Mouse (Mus musculus): Measurements from ENCODE around the gene Fam8a1. TPM values are rescaled to one million over a fixed set of nuclear protein-coding genes. Genes with fewer than 3 reads are reported as not detected.

Gene Fam8a1
- polyA plus RNA-seq (2012; rRNA removed), result 26.9 and 57.0 TPM in 2 replicates

- H3K27ac ChIP-seq (ENCODE audit: insufficient read depth, low read depth, low read length), result peak within 1 kb of the TSS; percentile 70
- H3K4me1 ChIP-seq (ENCODE audit: control insufficient read depth, insufficient read depth, insufficient read length, low read length), result peaks cover 3% of the 10 kb centered on the region; the same call in 1 of the 2 replicates
- H3K27me3 ChIP-seq (ENCODE audit: control insufficient read depth, insufficient read depth, low read length), result no peaks in the 10 kb centered on the region; the same call in 1 of the 2 replicates
- under 1% methylated on average over 46 of the region's 46 CpGs for WGBS
- TF ChIP-seq POLR2A (IDR thresholded peaks at IDR 0.05; ENCODE audit: low read depth, low read length) (peak; percentile 88), CTCF (IDR thresholded peaks at IDR 0.05; ENCODE audit: extremely low read depth, insufficient read length, insufficient replicate concordance, low read depth, low read length) (no peak)
- H3K36me3 ChIP-seq (ENCODE audit: control insufficient read depth, insufficient read depth, low read length), result peaks cover 20% of the 10 kb centered on the region
- H3K4me3 ChIP-seq (ENCODE audit: low read depth, low read length), result peak within 1 kb of the TSS; percentile 99
Measured at GRCm38 (mm10) chr13:46669048-46669619, at the start of gene Fam8a1. Fam8a1 (plus strand) TSS chr13:46669522.

GRCm38 (mm10) chr13:46619633-46620032 lies 49.7 kb upstream of the Fam8a1 start:
- H3K4me3 ChIP-seq (ENCODE audit: low read depth, low read length), result peak overlapping the region; percentile 18

GRCm38 (mm10) chr13:46620964-46621757 lies 48.2 kb upstream of the Fam8a1 start:
- Histone ChIP-seq H3K36me3 (ENCODE audit: control insufficient read depth, insufficient read depth, low read length) (no peaks in the 10 kb centered on the region), H3K4me1 (ENCODE audit: control insufficient read depth, insufficient read depth, insufficient read length, low read length) (peaks cover 15% of the 10 kb centered on the region), H3K27ac (ENCODE audit: insufficient read depth, low read depth, low read length) (peak overlapping the region; percentile 59), H3K27me3 (ENCODE audit: control insufficient read depth, insufficient read depth, low read length) (no peaks in the 10 kb centered on the region), H3K4me3 (ENCODE audit: low read depth, low read length) (no peak overlapping the region)
- TF ChIP-seq CTCF (IDR thresholded peaks at IDR 0.05; ENCODE audit: extremely low read depth, insufficient read length, insufficient replicate concordance, low read depth, low read length), result no peak
- WGBS, result 31% methylated on average over 7 of the region's 7 CpGs

More at GRCm38 (mm10) chr13:46619633-46620032, 49.7 kb upstream of the Fam8a1 start:
- H3K27ac ChIP-seq (ENCODE audit: insufficient read depth, low read depth, low read length), result peak overlapping the region; percentile 5
- no peaks in the 10 kb centered on the region for H3K27me3 ChIP-seq (ENCODE audit: control insufficient read depth, insufficient read depth, low read length)
- whole genome bisulfite sequencing, result 4% methylated on average over 11 of the region's 11 CpGs
- H3K36me3 ChIP-seq (ENCODE audit: control insufficient read depth, insufficient read depth, low read length), result no peaks in the 10 kb centered on the region
- TF ChIP-seq POLR2A (IDR thresholded peaks at IDR 0.05; ENCODE audit: low read depth, low read length) (no peak), CTCF (IDR thresholded peaks at IDR 0.05; ENCODE audit: extremely low read depth, insufficient read length, insufficient replicate concordance, low read depth, low read length) (no peak)
- H3K4me1 ChIP-seq (ENCODE audit: control insufficient read depth, insufficient read depth, insufficient read length, low read length), result peaks cover 15% of the 10 kb centered on the region

GRCm38 (mm10) chr13:46626608-46627007 lies 42.7 kb upstream of the Fam8a1 start:
- Histone ChIP-seq H3K27me3 (ENCODE audit: control insufficient read depth, insufficient read depth, low read length) (no peaks in the 10 kb centered on the region), H3K27ac (ENCODE audit: insufficient read depth, low read depth, low read length) (no peak overlapping the region), H3K36me3 (ENCODE audit: control insufficient read depth, insufficient read depth, low read length) (no peaks in the 10 kb centered on the region), H3K4me1 (ENCODE audit: control insufficient read depth, insufficient read depth, insufficient read length, low read length) (no peaks in the 10 kb centered on the region; the same call in 1 of the 2 replicates), H3K4me3 (ENCODE audit: low read depth, low read length) (no peak overlapping the region)
- 87% methylated on average over 9 of the region's 9 CpGs for WGBS
- TF ChIP-seq CTCF (IDR thresholded peaks at IDR 0.05; ENCODE audit: extremely low read depth, insufficient read length, insufficient replicate concordance, low read depth, low read length) (no peak), POLR2A (IDR thresholded peaks at IDR 0.05; ENCODE audit: low read depth, low read length) (no peak)

- Histone ChIP-seq H3K27ac (ENCODE audit: insufficient read depth, low read depth, low read length) (no peak overlapping the region), H3K4me3 (ENCODE audit: low read depth, low read length) (no peak overlapping the region), H3K27me3 (ENCODE audit: control insufficient read depth, insufficient read depth, low read length) (no peaks in the 10 kb centered on the region), H3K4me1 (ENCODE audit: control insufficient read depth, insufficient read depth, insufficient read length, low read length) (no peaks in the 10 kb centered on the region), H3K36me3 (ENCODE audit: control insufficient read depth, insufficient read depth, low read length) (no peaks in the 10 kb centered on the region)
- TF ChIP-seq POLR2A (IDR thresholded peaks at IDR 0.05; ENCODE audit: low read depth, low read length) (no peak), CTCF (IDR thresholded peaks at IDR 0.05; ENCODE audit: extremely low read depth, insufficient read length, insufficient replicate concordance, low read depth, low read length) (no peak)
- 79% methylated on average over 10 of the region's 10 CpGs for WGBS
Measured at GRCm38 (mm10) chr13:46627841-46628240, 41.5 kb upstream of the Fam8a1 start.

DNA sequence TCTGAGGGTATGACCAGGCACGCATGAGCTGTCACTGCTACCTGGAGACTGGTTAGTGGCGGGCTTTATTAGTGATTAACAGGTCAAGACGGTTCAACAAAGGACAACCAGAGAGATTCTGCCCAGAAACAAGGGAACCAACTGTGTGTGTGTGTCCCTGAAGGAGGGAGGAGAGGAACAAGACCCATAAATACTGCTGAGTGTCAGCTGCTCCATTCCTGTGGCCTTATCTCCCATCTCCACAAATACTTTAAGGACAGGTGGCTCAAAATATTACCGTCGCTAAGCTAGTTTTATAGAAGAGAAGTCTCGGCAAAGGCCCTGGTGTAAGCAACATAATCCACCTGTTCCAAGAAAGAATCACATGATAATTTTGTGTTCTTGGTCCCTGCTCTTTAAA lies 39.9 kb upstream of the Fam8a1 start:
- no peaks in the 10 kb centered on the region for H3K4me1 ChIP-seq (ENCODE audit: control insufficient read depth, insufficient read depth, insufficient read length, low read length)
- H3K36me3 ChIP-seq (ENCODE audit: control insufficient read depth, insufficient read depth, low read length), result no peaks in the 10 kb centered on the region
- TF ChIP-seq POLR2A (IDR thresholded peaks at IDR 0.05; ENCODE audit: low read depth, low read length) (no peak), CTCF (IDR thresholded peaks at IDR 0.05; ENCODE audit: extremely low read depth, insufficient read length, insufficient replicate concordance, low read depth, low read length) (no peak)
- H3K27me3 ChIP-seq (ENCODE audit: control insufficient read depth, insufficient read depth, low read length), result no peaks in the 10 kb centered on the region
- H3K4me3 ChIP-seq (ENCODE audit: low read depth, low read length), result no peak overlapping the region
- H3K27ac ChIP-seq (ENCODE audit: insufficient read depth, low read depth, low read length), result no peak overlapping the region
- WGBS, result 75% methylated on average over 6 of the region's 6 CpGs

- TF ChIP-seq POLR2A (IDR thresholded peaks at IDR 0.05; ENCODE audit: low read depth, low read length), result no peak
- no peak for TF ChIP-seq CTCF (IDR thresholded peaks at IDR 0.05; ENCODE audit: extremely low read depth, insufficient read length, insufficient replicate concordance, low read depth, low read length)
- no peak overlapping the region for H3K27ac ChIP-seq (ENCODE audit: insufficient read depth, low read depth, low read length)
- H3K4me3 ChIP-seq (ENCODE audit: low read depth, low read length), result no peak overlapping the region
- no peaks in the 10 kb centered on the region for H3K27me3 ChIP-seq (ENCODE audit: control insufficient read depth, insufficient read depth, low read length)
- H3K36me3 ChIP-seq (ENCODE audit: control insufficient read depth, insufficient read depth, low read length), result no peaks in the 10 kb centered on the region
- no peaks in the 10 kb centered on the region for H3K4me1 ChIP-seq (ENCODE audit: control insufficient read depth, insufficient read depth, insufficient read length, low read length)
- WGBS, result 41% methylated on average over 4 of the region's 4 CpGs
Measured at GRCm38 (mm10) chr13:46632796-46633195, 36.5 kb upstream of the Fam8a1 start.
